Mouse (Mus musculus) lung, embryonic 14.5 days (tissue): ENCODE data around the gene Flrt3. TPM values are rescaled to one million over a fixed set of nuclear protein-coding genes. Genes with fewer than 3 reads are reported as not detected.
A peak's percentile ranks its signal among the peaks of the same experiment; 100 is the strongest.

Experiments used
- ATAC-seq: fragments of 200-750 bp; cut with Nextera tagmentation; 2 replicates; pipeline ENCODE4 v1.8.0; 2017; ENCODE audit warnings: mild to moderate bottlenecking, moderate TSS enrichment, moderate library complexity; ENCODE audit not compliant: insufficient read depth
- DNase-seq: peaks from one replicate; pipeline ENCODE4 v3.0.0-alpha.2; 2015
- H3K27ac ChIP-seq: fragments of 300-500 bp; sonication (generic); 2 replicates; pipeline ENCODE4 v1.5.1; 2014; ENCODE audit warnings: low read depth, mild to moderate bottlenecking, moderate library complexity
- H3K27me3 ChIP-seq: fragments of 300-500 bp; sonication (generic); 2 replicates; pipeline ENCODE4 v1.6.1; 2014; ENCODE audit warnings: low read length, control low read depth; ENCODE audit not compliant: insufficient read depth
- H3K36me3 ChIP-seq: fragments of 300-500 bp; sonication (generic); 2 replicates; pipeline ENCODE4 v1.6.1; 2014; ENCODE audit warnings: control low read depth; ENCODE audit not compliant: insufficient read depth
- H3K4me1 ChIP-seq: fragments of 300-500 bp; sonication (generic); 2 replicates; pipeline ENCODE4 v1.6.1; 2014; ENCODE audit warnings: antibody characterized with exemption, control low read depth; ENCODE audit not compliant: insufficient read depth
- H3K4me2 ChIP-seq: fragments of 300-500 bp; sonication (generic); 2 replicates; pipeline ENCODE4 v1.6.1; 2014; ENCODE audit warnings: mild to moderate bottlenecking
- H3K4me3 ChIP-seq: fragments of 300-500 bp; sonication (generic); 2 replicates; pipeline ENCODE4 v1.5.1; 2014; ENCODE audit warnings: low read depth, low read length
- H3K9ac ChIP-seq: fragments of 300-500 bp; sonication (generic); 2 replicates; pipeline ENCODE4 v1.6.1; 2014
- H3K9me3 ChIP-seq: fragments of 300-500 bp; sonication (generic); 2 replicates; pipeline ENCODE4 v1.6.1; 2016; ENCODE audit warnings: low read depth, low read length, control low read depth
- CTCF ChIP-seq: IDR thresholded peaks from 2 replicates; pipeline ENCODE4 v1.5.1; 2016; ENCODE audit warnings: antibody characterized with exemption, low read depth
- WGBS: fragments of 180-500 bp; shearing (Covaris S2); extraction: QIAGEN DNeasy Blood & Tissue Kit; methylation state at CpG from one replicate; pipeline ENCODE4 v1.1.7; 2014; 5-methylcytosine and 5-hydroxymethylcytosine counted together
- polyA plus RNA-seq: library from polyadenylated mRNA; unstranded; fragments of >200 nt; fragmentation: Nextera tagmentation; extraction: Ambion mirVana; gene quantifications from 2 replicates; pipeline ENCODE4 v1.2.1, GENCODE M21; 2014

The Flrt3 gene
- polyA plus RNA-seq, 1 experiment from 2014 or later = 10.2 TPM

DNA sequence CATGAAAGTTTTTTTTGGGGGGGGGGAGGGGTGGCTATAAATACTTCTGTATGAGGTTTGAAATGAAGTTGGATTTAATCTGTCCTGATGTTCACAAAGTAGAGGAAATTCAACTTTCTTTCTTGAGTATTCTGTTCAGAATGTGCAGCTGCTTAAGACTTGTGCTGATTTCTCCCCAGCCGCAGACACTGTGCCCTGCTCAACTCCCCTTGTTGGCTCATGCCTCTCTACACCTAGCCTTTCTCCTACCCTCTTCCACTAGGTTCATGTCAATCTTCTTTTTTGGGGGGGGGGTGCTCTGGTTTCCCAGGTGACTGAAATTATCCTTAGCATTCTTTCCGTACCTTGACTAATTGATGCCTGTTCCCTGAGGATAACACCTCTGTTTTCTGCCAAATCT lies 17.3 kb downstream of the Flrt3 start:
- Histone ChIP-seq H3K36me3 (no peaks in the 10 kb centered on the region), H3K4me3 (no peak overlapping the region), H3K4me1 (no peaks in the 10 kb centered on the region), H3K27ac (no peak overlapping the region), H3K9me3 (no peaks in the 10 kb centered on the region), H3K9ac (no peak overlapping the region), H3K4me2 (no peak overlapping the region), H3K27me3 (no peaks in the 10 kb centered on the region)
- no peak for ATAC-seq
- WGBS = 82% methylated on average over 2 of the region's 2 CpGs
- no peak for DNase-seq
- no peak for TF ChIP-seq CTCF

DNA sequence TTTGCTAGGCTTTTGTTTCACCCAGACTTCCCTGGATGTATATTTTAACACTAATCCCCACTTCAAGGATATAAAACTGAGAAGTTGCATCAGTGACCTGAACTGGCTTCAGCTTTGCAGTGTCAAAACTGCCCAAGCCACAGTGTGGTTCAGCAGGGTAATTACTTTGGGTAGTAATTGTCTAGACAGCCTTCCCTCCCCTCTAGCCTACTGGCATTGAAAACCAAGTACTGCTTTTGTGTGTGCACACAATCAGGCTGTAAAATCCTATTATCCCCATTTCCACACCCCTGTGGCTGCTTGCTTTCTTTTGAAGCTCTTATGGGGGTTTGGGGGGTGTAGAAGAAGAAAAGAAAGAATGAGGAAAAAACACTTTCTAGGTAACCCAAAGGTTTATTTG lies 17.8 kb downstream of the Flrt3 start:
- no peak overlapping the region for H3K27ac ChIP-seq
- no peaks in the 10 kb centered on the region for H3K27me3 ChIP-seq
- H3K4me2 ChIP-seq = no peak overlapping the region
- no peak for TF ChIP-seq CTCF
- no peak for ATAC-seq
- no peak overlapping the region for H3K4me3 ChIP-seq
- H3K36me3 ChIP-seq = no peaks in the 10 kb centered on the region
- H3K9ac ChIP-seq = no peak overlapping the region
- no peaks in the 10 kb centered on the region for H3K4me1 ChIP-seq
- no peak for DNase-seq
- no peaks in the 10 kb centered on the region for H3K9me3 ChIP-seq

DNA sequence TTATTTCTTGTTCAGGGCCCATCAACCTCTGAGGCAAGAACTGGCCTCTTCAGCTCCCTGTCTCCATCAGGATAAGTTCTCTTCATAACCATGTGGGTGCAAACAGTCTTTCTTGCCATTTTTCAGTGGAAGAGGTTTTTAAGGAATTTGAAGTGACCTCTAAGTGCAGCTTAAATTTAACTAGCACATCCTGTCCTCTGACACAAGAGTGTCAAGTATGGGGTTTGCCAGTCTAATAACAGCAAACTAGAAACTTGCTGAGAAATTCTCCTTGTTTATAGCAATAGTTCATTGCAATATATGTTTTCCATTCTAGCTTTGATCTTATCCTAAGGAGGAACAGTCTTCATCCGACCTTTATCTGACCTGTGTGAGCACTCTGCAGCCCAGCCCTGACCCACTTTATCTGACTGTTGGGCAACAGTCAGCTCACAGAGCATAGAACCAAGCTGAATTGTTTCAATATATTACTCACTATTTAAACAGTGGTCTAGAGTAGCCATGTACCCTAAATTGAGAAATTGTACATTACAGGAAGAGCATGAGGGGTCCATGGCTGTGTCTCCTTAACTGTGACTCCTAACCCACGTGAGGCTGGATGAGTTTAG lies 49.4 kb downstream of the Flrt3 start:
- H3K4me3 ChIP-seq = no peak overlapping the region
- H3K4me1 ChIP-seq = no peaks in the 10 kb centered on the region
- H3K36me3 ChIP-seq = no peaks in the 10 kb centered on the region
- no peak overlapping the region for H3K4me2 ChIP-seq
- no peak for DNase-seq
- ATAC-seq = peak; percentile 49; the same call in 1 of the 2 replicates
- H3K27me3 ChIP-seq = no peaks in the 10 kb centered on the region
- H3K27ac ChIP-seq = no peak overlapping the region
- WGBS = 45% methylated on average over 2 of the region's 2 CpGs
- H3K9ac ChIP-seq = no peak overlapping the region
- TF ChIP-seq CTCF = no peak
- no peaks in the 10 kb centered on the region for H3K9me3 ChIP-seq

DNA sequence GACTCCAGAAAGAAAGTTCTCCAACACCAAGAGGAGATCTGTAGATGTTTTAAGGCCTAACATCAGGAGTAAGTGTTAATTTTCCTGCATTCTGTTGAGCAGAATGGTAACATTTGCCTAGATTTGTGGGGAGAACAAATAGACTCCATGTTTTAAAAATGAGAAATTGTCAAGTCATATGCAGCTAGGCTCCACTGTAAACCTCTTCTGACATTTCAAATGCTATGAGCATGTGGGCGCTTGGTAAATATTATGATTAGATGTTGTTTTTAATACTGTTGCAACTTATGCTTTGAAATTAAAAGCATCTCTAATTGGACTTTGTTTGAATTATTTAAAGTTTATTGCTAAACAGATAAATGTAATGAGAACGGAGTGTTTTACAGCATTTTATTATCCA lies 55.8 kb downstream of the Flrt3 start:
- DNase-seq (no peak), ATAC-seq (no peak)
- no peak overlapping the region for H3K9ac ChIP-seq
- no peaks in the 10 kb centered on the region for H3K9me3 ChIP-seq
- H3K4me2 ChIP-seq = no peak overlapping the region
- TF ChIP-seq CTCF = no peak
- H3K4me1 ChIP-seq = no peaks in the 10 kb centered on the region
- H3K27me3 ChIP-seq = no peaks in the 10 kb centered on the region
- 90% methylated on average over 2 of the region's 2 CpGs for WGBS
- no peaks in the 10 kb centered on the region for H3K36me3 ChIP-seq
- no peak overlapping the region for H3K4me3 ChIP-seq
- H3K27ac ChIP-seq = no peak overlapping the region
